Mouse (Mus musculus): ENCODE results near the gene Slc7a4.
"Not testable (repeated sequence)": the region's sequence is repeated elsewhere in the genome, so short reads cannot be mapped to it uniquely, and the experiment has no call there.

The Slc7a4 gene

DNA sequence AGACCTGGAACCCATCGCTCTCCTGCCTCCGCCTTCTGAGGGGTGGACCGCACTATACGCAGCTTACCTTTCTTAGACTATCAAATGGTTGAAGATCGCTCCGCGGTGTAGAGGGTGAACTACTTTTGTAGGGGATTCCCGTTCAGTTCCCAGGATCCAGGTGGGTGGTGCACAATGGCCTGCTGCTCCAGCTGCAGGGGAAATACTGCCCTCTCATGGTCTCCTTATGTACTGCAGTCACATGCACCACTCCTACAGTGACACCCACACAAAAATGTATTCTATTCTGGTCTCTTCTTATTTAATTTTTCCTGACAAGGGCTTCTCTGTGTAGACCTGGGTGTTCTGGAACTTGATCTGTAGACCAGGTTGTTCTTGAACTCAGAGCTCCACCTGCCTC lies at the start of gene Slc7a4:
Slc7a4 (minus strand) TSS at position 151 of the 400 bp plus-strand sequence.
- peak in 1 of 2 experiments; percentile 22 for DNase-seq (ENCODE audit: low spot score in 2 of 2)

DNA sequence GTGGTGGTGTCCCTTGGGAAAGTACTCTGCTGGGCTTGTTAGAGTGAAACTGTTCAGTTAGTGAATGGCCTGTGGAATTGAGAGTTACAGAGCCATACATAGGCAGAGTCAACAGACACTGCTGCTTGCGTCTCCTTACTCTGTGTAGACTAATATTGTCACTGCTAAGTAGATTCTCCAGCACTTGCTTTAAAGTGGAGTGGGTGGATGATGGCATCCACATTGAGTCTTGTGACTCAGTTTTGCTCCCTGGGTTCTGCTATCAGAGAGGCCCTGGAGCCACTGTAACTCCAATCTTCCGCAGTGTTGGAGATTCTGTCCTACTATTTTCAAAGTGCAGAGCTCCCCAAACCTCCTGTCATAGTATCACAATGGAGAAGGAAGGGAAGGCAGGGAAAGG lies 49.6 kb upstream of the Slc7a4 start:
- DNase-seq (ENCODE audit: low spot score in 2 of 2), result no peak

DNA sequence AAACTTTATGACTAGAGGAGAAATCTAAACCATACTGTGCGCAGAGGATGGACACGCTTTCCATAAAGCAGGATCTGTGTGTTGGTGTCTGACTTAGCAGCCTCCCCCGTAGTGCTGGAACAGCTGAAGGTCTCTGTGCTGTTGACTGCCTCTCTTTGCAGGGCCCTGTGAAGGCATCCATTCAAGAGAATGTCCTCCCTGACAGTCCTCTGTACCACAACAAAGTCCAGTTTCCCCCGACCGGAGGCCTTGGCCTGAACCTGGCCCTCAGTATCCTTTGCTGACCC lies 43.2 kb upstream of the Slc7a4 start:
- DNase-seq (ENCODE audit: low spot score in 2 of 2), result no peak

DNA sequence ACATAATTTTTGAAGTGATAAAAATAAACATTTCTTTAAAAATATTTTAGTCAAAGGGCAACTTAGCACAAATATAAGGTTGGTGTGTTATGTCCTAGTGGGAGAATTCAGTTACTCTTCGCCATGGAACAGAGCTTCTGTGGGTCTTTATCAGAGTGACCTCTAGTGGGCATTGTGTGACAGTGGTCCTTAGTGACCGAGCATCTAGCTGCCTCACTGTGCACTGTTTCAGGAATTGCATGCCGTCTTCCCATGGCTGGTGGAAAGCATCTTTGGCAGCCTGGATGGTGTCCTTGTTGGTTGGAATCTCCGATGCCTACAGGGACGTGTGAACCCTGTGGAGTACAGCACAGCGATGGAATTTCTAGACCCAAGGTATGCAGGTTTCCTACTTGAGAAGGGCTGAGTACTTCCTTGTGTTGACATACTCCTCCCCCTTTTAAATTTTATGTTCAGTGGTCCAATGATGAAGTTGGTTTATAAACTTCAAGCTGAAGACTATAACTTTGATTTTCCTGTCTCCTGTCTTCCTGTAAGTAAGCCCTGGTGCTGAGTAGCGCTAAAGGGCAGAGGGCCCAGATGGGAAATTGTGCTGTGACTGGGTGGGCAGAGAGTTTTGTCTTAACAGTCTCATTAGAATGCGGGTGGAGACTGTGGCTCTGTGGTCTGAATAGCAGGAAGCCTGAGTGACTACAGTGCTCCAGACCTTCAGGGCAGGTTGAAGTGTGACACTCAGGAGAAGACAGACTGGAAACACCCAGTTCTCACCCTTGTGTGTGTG lies 42.7 kb upstream of the Slc7a4 start:
- DNase-seq (ENCODE audit: low spot score in 2 of 2), result no peak

DNA sequence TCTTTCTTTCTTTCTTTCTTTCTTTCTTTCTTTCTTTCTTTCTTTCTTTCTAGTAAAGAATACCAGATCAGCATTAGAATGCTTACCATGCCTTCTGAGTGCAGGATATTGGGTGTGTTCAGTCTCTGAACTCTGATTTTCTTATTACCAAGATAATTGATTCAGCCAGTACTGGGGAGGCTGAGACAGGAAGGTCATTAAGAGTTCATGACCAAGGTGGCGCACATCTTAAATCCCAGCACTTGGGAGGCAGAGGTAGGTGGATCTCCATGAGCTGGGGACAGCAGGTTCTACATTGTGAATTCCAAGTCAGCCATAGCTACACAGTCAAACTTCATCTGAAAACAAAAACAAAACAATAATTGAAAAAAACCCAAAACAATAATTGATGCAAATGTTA lies 38.9 kb upstream of the Slc7a4 start:
- DNase-seq (ENCODE audit: low spot score in 2 of 2), result no peak

DNA sequence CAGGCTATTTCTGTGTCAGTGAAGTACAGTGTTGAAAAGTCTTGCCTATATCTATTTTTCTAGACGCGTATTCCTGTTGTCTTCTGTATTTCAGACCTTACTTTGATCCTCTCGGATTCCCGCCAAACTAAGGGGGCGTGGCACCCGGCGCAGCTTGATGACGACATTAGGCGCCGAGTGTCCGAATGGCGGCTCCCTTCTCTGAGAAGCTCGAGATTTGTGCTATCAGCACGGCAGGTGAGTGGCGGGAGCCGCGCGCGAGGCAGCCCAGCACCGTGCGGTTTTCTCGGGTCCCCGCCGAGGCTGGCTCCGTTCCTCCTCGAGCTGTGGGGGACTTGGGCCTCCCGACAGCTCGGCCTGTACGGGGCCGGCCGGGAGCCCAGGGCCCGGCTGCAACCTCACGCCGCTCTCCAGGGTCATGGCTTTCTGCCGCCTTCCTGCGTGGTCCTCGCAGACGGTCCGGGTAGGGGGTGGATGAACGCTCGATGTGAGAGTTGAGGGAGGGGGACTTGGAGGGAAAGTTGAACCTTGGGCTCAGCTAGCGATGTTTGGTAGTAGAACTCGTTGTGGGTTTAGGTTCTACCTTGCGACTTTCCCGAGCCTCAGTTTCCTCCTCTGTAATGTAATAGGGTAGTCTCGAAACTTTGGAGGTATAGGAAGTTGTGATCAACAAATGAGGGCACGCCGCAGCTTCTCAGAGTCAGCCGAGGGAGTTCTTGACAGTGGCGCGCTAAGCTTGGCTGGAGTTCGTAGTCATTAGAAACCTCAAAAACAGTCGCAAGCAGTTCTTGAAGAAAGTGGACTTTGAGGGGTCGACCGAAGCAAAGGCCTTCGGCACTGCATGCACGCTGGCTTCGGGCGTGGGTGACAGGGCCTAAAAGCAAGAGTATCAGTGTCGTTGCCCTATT lies 36.4 kb upstream of the Slc7a4 start, which contains the start of gene Smpd4:
Smpd4 (plus strand) TSS at position 157 of the 908 bp plus-strand sequence.
- peak; percentile 84 to 89 for DNase-seq (ENCODE audit: low spot score in 2 of 2)

DNA sequence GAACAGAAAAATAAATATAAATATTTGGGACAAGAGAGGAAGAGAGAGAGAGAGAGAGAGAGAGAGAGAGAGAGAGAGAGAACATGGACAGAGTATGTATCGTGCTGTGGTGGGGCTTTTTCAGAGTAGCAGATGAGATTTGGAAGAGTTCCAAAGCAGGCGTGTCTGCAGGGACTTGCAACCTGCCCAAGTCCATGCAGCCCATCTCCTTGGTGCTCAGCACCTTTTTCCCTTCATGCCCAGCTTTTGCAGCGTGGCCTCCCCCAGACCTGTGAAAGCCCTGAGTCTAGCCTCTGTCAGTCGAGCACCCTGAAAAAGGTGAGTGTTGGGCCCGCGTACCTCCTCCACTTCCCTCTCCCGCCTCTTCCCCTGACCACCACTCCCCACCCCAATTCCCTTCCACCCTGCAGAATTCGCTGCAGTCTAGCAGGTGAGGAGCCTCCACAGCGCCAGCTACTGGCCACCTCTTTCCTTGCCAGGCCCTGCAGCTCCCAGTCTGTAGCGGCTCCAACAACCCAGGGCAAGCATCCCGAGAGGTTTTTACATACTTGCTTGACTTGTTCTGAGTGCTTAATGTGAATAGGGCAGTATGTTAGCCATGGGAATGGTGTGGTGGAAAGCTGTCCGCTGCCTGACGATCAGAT lies 35.0 kb upstream of the Slc7a4 start:
- peak; percentile 25 to 53 for DNase-seq (ENCODE audit: low spot score in 2 of 2)

DNA sequence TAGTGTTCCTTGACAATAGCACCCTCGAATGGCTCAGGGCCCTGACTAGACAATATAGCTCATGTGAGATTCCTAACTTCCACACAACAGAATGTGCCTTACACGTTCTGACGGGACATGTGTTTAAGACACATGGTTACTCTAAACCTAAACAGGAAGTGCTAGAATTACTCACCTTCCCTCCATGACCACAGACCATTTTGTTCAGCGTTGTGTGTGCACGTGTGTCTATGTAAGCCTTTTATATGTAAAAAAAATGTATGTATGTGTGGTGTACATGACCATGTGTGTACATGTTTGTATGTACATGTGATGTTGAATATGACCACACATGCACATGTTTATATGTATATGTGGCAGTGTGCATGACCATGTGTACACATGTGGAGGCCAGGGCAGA lies 33.2 kb upstream of the Slc7a4 start:
- DNase-seq (ENCODE audit: low spot score in 2 of 2), result no peak

DNA sequence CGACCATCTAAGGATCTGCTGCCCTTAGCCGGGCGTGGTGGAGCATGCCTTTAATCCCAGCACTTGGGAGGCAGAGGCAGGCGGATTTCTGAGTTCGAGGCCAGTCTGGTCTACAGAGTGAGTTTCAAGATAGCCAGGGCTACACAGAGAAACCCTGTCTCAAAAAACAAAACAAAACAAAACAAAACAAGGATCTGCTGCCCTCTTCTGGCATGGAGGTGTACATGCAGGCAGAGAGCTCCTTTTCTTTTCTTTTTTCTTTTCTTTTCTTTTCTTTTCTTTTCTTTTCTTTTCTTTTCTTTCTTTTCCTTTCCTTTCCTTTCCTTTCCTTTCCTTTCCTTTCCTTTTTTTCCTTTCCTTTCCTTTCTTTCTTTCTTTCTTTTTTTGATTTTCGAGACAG lies 31.7 kb upstream of the Slc7a4 start:
- not testable (repeated sequence) for DNase-seq (ENCODE audit: low spot score in 2 of 2)

DNA sequence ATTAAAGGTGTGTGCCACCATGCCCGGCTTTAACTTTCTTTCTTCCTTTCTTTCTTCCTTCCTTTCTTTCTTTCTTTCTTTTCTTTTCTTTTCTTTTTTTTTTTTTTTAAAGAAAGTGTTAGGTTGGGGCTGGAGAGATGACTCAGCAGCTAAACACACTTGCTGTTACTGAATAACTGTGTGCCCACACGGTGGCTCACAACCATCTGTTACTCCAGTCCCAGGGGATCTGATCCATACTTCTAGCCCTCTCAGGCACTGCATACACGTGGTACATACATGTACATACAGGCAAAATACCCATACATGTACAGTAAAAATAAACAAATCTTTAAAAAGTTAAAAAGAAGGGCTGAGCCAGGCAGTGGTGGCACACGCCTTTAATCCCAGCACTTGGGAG lies 28.4 kb upstream of the Slc7a4 start:
- no peak for DNase-seq (ENCODE audit: low spot score in 2 of 2)

DNA sequence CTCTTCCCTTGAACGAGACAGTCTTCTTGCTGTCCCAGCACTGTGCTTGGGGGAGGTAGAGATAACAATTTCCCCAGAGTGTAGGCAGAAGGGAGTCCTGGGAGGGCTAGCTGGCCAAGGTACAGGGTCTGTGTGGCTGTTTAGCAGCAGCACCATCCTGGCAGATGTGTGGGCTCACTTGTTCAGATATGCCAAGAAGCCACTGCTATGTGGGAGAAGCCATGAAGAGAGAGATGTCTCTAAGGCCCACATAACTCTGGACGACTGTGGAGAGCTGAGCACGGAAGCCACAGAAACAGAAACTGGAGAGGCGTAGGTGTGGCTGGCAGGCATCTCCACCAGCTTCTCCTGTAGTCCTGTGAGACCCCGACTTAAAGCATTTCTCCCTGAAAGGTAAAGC lies 22.7 kb upstream of the Slc7a4 start:
- no peak for DNase-seq (ENCODE audit: low spot score in 2 of 2)

DNA sequence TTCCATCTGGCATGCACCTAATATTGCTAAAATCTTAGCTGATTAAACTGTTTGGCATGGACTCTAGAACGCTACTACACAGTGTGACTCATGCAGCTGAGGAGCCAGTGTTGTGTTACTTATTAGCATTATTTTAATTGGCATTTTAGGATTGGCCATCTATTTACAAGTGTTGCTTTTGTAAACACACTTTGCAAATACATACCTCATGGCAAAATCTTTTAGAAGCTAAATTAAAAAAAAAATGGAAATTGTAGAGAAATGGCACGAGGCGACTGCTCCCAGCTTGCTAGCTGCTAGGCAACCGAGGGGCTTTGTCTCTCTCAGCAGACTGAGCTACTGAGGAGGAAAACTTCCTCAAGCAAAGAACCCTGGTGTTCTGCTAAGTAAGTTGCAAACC lies 21.9 kb upstream of the Slc7a4 start:
- DNase-seq (ENCODE audit: low spot score in 2 of 2), result no peak

DNA sequence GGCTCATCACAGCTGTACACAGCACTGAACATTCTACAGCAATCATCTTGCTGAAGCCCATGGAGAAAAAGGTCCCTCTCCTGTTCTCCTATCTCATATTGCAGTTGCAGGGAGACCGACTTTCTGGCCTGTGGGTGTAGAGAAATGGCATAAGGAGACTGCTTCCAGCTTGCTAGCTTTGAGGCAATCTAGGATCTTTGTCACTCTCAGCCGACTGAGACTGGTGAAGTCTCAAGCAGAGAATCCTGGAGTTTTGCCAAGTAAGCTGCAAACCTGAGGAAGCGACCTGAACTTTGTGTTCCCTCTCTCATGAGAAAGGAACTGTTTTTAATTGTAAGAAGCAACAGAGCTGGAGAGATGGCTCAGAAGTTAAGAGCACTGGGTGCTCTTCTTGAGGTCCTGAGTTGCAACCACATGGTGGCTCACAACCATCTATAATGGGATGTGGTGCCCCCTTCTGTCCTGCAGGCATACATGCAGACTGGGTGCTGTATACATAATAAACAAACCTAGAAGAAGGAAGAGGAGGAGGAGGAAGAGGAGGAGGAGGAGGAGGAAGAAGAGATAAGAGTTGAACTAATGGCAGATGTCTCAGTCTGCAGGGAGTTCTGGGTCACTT lies 18.0 kb upstream of the Slc7a4 start:
- peak in 1 of 2 experiments; percentile 13 for DNase-seq (ENCODE audit: low spot score in 2 of 2)

DNA sequence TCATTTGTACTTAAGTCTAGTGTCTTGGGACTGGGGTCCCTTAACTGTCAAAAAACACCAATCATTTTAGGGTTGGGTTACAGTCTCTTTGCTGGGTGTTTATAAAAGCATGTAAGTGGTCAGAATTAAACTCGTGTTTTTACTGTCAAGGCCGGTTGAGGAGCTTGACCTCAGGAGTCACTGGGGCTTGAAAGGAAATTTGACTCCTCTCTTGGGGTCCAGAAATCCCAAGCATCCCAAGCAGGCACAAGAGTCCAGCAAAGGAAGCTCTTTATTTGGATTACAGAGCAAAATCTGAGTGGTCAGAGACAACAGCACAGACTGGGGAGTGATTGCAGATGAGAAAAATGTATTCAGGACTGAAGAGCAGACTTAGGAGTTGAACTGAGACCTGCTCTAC lies 7.7 kb upstream of the Slc7a4 start:
- DNase-seq (ENCODE audit: low spot score in 2 of 2), result no peak

DNA sequence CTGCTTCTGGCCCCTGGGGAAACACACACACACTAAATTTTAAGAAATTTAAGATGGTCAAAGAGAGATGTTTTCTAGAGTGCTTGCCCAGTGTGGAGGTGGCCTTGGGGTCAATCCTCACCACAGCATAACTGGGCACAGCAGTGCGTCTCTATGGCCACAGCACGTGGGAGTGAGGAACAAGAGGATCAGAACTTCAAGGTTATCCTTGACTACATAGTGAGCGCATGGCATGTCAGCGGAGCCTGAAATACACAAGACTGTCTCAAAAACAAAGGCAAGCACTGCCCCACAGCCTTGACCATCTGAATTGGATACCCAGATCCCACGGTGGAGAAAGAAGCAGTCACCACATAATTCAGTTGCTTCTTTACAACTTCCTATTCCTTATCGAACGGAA lies 1.5 kb upstream of the Slc7a4 start:
- DNase-seq (ENCODE audit: low spot score in 2 of 2), result no peak

DNA sequence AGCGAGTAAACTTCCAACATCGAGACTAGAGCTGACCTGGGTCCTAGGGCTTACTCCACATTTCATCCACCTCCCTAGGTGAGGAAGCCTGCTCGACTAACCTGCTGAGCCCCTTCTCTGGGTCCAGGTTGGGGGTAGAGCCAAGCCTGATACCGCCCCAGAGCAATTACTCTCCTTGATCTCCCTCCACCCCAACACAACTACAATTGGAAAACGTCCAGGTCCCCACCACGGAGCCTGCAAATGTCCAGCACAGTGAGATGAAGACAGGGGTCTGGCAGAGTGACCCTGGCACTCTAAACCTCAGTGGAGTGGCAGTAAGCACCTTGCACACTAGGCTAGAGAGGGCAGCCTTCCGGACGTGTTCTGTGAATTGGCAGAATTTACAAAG lies 6.2 kb downstream of the Slc7a4 start:
- no peak for DNase-seq (ENCODE audit: low spot score in 2 of 2)

DNA sequence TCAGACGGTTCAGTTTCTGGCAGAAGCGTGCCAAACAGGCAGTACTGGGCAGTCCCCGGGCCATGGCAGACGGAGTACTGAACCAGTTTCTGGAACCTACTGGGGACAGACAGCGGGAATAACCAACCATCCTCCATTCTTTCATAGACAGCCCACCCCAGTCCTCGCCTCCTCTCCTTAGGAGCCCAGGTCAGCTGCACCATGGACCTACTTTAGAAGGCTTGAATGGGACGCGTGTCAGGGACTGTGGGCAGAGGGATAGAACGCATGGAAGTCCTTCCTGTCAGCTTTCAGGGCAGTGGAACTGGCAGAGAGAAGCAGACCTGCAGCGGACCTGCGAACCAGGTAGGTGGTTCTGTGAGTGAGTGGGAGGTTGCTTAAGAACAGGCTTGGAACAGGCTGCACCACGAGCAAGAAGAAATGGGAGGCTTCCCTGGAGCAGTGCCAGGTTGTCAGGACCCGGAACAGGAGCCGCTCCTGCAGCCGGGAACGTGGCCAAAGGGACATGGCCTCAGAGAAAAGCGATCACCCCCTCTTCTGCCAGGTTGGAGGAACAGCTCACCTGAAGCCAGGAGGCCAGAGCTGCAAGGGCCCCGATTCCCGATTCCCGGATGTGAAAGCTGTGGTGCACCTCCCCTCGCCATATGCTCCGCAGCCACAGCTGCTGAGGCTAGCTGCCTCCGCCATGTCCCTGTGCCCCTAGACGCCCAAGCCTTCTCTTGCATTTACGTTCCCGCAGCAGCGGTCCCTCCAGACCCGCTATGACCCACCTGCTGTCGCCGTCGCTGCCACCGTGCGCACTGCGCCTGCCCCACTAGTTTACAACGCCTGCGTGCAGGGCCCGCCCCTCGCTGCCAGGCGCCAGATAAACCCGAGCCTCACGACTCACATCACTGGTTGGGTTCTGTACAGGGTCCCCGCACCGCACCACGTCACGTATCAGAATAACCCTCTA lies 6.9 kb downstream of the Slc7a4 start:
- DNase-seq (ENCODE audit: low spot score in 2 of 2), result no peak

DNA sequence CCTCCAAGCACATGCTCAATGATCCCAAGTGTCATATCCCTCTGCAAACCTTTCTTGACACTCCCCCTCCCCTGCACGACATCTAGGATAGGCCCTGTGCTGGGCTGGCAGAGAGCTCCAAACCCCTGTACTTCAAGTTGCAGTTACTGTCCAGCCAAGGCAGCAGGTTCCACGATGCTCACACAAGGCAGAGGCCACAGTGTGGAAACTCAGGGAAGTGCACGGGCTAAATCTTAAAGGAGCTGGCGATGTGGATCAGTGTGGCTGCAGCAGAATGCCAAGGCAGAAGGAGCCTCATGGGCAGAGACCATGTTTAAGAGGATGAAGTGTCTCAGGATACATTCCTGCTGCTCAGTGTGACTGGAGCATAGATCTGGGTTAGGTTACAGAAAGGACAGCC lies 16.8 kb downstream of the Slc7a4 start:
- DNase-seq (ENCODE audit: low spot score in 2 of 2), result no peak

DNA sequence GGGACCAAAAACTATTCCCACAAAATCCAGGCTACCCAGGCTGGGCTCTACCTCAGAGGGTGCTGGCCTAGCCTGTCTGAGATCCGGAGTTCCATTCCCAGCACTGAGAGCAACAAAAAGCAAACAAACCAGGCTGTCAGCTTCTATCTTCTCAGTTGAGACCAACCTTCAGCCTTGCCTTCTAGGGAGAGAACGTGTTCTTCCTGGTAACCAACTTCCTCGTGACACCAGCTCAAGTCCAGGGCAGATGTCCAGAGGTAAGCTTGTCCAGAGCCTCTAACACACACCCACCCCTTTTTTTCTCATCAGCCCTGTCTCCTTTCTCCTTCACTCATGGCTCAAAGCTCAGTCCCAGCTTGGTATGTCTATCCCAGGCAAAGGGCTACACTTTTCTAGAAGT lies 18.2 kb downstream of the Slc7a4 start:
- DNase-seq (ENCODE audit: low spot score in 2 of 2), result no peak

DNA sequence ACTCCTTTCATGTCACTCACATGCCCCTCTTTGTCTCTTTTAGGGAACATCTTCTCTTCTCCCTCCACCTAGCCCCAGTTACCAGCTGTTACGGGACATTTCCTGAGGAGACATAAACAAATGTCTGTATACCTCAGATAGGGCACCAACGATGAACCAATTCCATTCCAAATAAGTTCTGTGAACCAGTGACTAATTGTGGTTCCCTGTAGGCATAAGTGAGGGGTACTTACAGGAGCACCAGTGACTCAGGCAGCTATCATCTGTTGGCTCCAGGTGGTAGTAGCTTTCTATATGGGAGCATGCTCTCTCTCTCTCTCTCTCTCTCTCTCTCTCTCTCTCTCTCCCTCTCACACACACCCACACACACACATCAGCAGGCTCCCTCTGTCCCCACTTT lies 18.8 kb downstream of the Slc7a4 start:
- DNase-seq (ENCODE audit: low spot score in 2 of 2), result no peak

DNA sequence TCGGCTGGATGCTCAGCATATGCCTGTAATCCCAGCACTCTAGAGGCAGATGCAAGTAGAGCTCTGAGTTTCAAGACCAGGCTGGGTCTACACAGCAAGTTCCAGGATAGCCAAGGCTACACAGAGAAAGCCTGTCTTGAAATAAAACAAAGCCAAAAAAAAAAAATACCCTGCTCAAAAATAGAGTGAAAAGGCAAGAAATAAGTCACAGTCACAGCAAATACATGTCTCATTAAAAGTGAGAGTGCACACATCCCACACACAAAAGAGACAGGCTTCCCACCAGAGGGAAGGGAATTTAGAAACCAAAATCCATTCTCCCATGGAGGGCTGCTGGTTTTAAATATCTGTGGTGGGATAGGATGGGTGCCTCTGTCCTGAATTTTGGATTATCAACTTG lies 19.4 kb downstream of the Slc7a4 start:
- DNase-seq (ENCODE audit: low spot score in 2 of 2), result no peak
